ENCODE assay signal across 8 mouse cellular contexts in genomic region chr15:85810806-85811521, GRCm38 (mm10). TPM values are rescaled to one million over a fixed set of nuclear protein-coding genes. Genes with fewer than 3 reads are reported as not detected.
DNase-seq lines count a peak whose midpoint lies in the region; ATAC-seq and TF ChIP-seq lines count a peak whose summit lies in the region.

No protein-coding gene starts in this region.

- H3K9me3 ChIP-seq in neural tube, embryonic 11.5 days (ENCODE audit: control insufficient read depth, low read length): no peaks in the 10 kb centered on the region

- H3K9ac ChIP-seq in neural tube, embryonic 11.5 days (ENCODE audit: low read length): peak overlapping the region; percentile 81

- peak; percentile 49 for TF ChIP-seq CTCF in gastrocnemius, adult 2 months (IDR thresholded peaks at IDR 0.05)

- peak; percentile 84 for ATAC-seq in neural tube, embryonic 11.5 days (ENCODE audit: insufficient read depth, low FRiP score, low TSS enrichment)

- intact Hi-C loops in gastrocnemius, adult 2 months (cut with DNase I): loop anchor here (1.0 to 5.0 kb wide), 3 partner anchors 46 to 76 kb away; partner anchors contain the start of genes Gtse1 and Trmu

- H3K4me3 ChIP-seq in neural tube, embryonic 11.5 days (ENCODE audit: low read depth, low read length): peak overlapping the region; percentile 70
- H3K4me3 ChIP-seq in gastrocnemius, adult 2 months: peak overlapping the region; percentile 81

- no peaks in the 10 kb centered on the region for H3K27me3 ChIP-seq in neural tube, embryonic 11.5 days (ENCODE audit: control insufficient read depth, insufficient read depth, low read length)

- H3K36me3 ChIP-seq in neural tube, embryonic 11.5 days (ENCODE audit: control insufficient read depth, insufficient read depth, low read length): no peaks in the 10 kb centered on the region

- H3K4me2 ChIP-seq in neural tube, embryonic 11.5 days (ENCODE audit: low read depth): peak overlapping the region; percentile 91

- no peak for DNase-seq in neural tube, embryonic 11.5 days (ENCODE audit: low spot score)
- no peak for DNase-seq in neural tube, embryonic 10.5 days (ENCODE audit: extremely low spot score, low spot score)
- DNase-seq in cerebellum, postnatal 36 days: peak; percentile 85 to 86
- peak; percentile 93 for DNase-seq in gastrocnemius, adult 2 months
- DNase-seq in induced T-regulatory cell, adult 2 months (ENCODE audit: low read depth): peak; percentile 83
- peak; percentile 63 to 81 for DNase-seq in left cerebral cortex, adult 8-10 months (ENCODE audit: low spot score in 2 of 2)
- peak; percentile 57 to 60 for DNase-seq in lung, postnatal 4 days
- DNase-seq in right cerebral cortex, postnatal 36 days (ENCODE audit: low spot score in 2 of 2): peak; percentile 76 to 82

- WGBS in neural tube, embryonic 11.5 days: 4% methylated on average over 36 of the region's 36 CpGs

- peak overlapping the region; percentile 71 for H3K27ac ChIP-seq in neural tube, embryonic 11.5 days (ENCODE audit: low read depth, low read length)
- H3K27ac ChIP-seq in gastrocnemius, adult 2 months: peak overlapping the region; percentile 97

- H3K4me1 ChIP-seq in neural tube, embryonic 11.5 days (ENCODE audit: control insufficient read depth, insufficient read depth, low read length): 0 out of 2 replicates have a peak, but pooled peaks cover 4% of the 10 kb centered on the region

RNA-seq across cellular contexts. Expression of gene Cdpf1, which starts 0.5 kb away (rescaled TPM):
- 23.0 and 25.8 TPM in 2 replicates for polyA plus RNA-seq in neural tube, embryonic 11.5 days (2014; fragmentation: Nextera tagmentation; extraction: Ambion mirVana)
- total RNA-seq in gastrocnemius, adult 2 months (2021): 10 to 100 TPM; 44.7 to 57.0 TPM
- total RNA-seq in left cerebral cortex, adult 8-10 months (2022): 10 to 100 TPM; 19.8 to 23.5 (median 22.4) TPM

RNA-seq across cellular contexts. Expression of gene Pkdrej, which starts 10.6 kb away (rescaled TPM):
- 0.03 and 0.09 TPM in 2 replicates for polyA plus RNA-seq in neural tube, embryonic 11.5 days (2014; fragmentation: Nextera tagmentation; extraction: Ambion mirVana)
- under 1 TPM; 0.15 to 0.67 TPM for total RNA-seq in gastrocnemius, adult 2 months (2021)
- 1 to 10 TPM; 1.0 to 1.5 (median 1.3) TPM for total RNA-seq in left cerebral cortex, adult 8-10 months (2022)

RNA-seq across cellular contexts. Expression of gene Ttc38, which starts 21.1 kb away (rescaled TPM):
- polyA plus RNA-seq in neural tube, embryonic 11.5 days (2014; fragmentation: Nextera tagmentation; extraction: Ambion mirVana): 2.9 and 3.9 TPM in 2 replicates
- total RNA-seq in gastrocnemius, adult 2 months (2021): 1 to 10 TPM; 3.4 to 6.0 TPM
- 10 to 100 TPM in 2 of 4 experiments, 1 to 10 TPM in 2; 5.8 to 13.3 (median 9.6) TPM for total RNA-seq in left cerebral cortex, adult 8-10 months (2022)

RNA-seq across cellular contexts. Expression of gene Gtse1, which starts 48.6 kb away (rescaled TPM):
- polyA plus RNA-seq in neural tube, embryonic 11.5 days (2014; fragmentation: Nextera tagmentation; extraction: Ambion mirVana): 37.1 and 40.3 TPM in 2 replicates
- total RNA-seq in gastrocnemius, adult 2 months (2021): under 1 TPM in 1 of 2 experiments, not detected in 1; 0.14 TPM
- total RNA-seq in left cerebral cortex, adult 8-10 months (2022): under 1 TPM; 0.44 to 0.95 (median 0.50) TPM

Comparison
In these comparisons a context has a peak if more than half of its experiments do, and no peak if none do; other contexts are left out.
1. DNase-seq: peak in cerebellum, postnatal 36 days (2 of 2), gastrocnemius, adult 2 months (single experiment), induced T-regulatory cell, adult 2 months (single experiment), left cerebral cortex, adult 8-10 months (2 of 2), lung, postnatal 4 days (2 of 2) and right cerebral cortex, postnatal 36 days (2 of 2); none in neural tube, embryonic 11.5 days (single experiment) and neural tube, embryonic 10.5 days (single experiment).